Mouse (Mus musculus) small intestine, adult 2 months (tissue): ENCODE data around the gene Ttc30a1.

Experiments
- CTCF ChIP-seq: fragments of 200-500 bp; IDR thresholded peaks from 2 replicates; pipeline ENCODE4 v1.5.1; 2012; ENCODE audit warnings: low read depth, mild to moderate bottlenecking, control low read depth, inconsistent platforms, low read length, moderate library complexity, mixed read lengths; ENCODE audit not compliant: insufficient replicate concordance, insufficient read length; ENCODE audit errors: extremely low read depth
- POLR2A ChIP-seq: fragments of 200-500 bp; IDR thresholded peaks from 2 replicates; pipeline ENCODE4 v1.6.1; 2012; ENCODE audit warnings: low read depth, mild to moderate bottlenecking, control low read depth, inconsistent platforms, low read length, moderate library complexity

GRCm38 (mm10) chr2:75982626-75983025, 859 bp upstream of the Ttc30a1 start:
- TF ChIP-seq CTCF = no peak
- TF ChIP-seq POLR2A = no peak
